Mouse (Mus musculus) kidney, embryonic 14.5 days (tissue): Measurements from ENCODE around the gene Dusp8. TPM values are rescaled to one million over a fixed set of nuclear protein-coding genes. Genes with fewer than 3 reads are reported as not detected.
A peak's percentile ranks its signal among the peaks of the same experiment; 100 is the strongest.

Experiments
- ATAC-seq: fragments of 200-750 bp; cut with Nextera tagmentation; 2 replicates; pipeline ENCODE4 v1.8.0; 2017; ENCODE audit warnings: moderate number of reproducible peaks, mild to moderate bottlenecking, moderate TSS enrichment, moderate library complexity; ENCODE audit not compliant: low FRiP score, low TSS enrichment
- H3K27ac ChIP-seq: fragments of 300-500 bp; sonication (generic); 2 replicates; pipeline ENCODE4 v1.5.1; 2014; ENCODE audit warnings: low read depth, mild to moderate bottlenecking, low read length, moderate library complexity, mixed read lengths
- H3K27me3 ChIP-seq: fragments of 300-500 bp; sonication (generic); 2 replicates; pipeline ENCODE4 v1.6.1; 2014; ENCODE audit warnings: mild to moderate bottlenecking, low read length; ENCODE audit not compliant: control insufficient read depth, insufficient read depth
- H3K36me3 ChIP-seq: fragments of 300-500 bp; sonication (generic); 2 replicates; pipeline ENCODE4 v1.6.1; 2014; ENCODE audit warnings: low read length, mixed read lengths; ENCODE audit not compliant: control insufficient read depth, insufficient read depth
- H3K4me1 ChIP-seq: fragments of 300-500 bp; sonication (generic); 2 replicates; pipeline ENCODE4 v1.6.1; 2014; ENCODE audit warnings: low read length, mixed read lengths; ENCODE audit not compliant: control insufficient read depth, insufficient read depth
- H3K4me2 ChIP-seq: fragments of 300-500 bp; sonication (generic); replicated peaks from 2 replicates; pipeline ENCODE4 v1.6.1; 2014; ENCODE audit warnings: low read depth, mild to moderate bottlenecking, low read length
- H3K4me3 ChIP-seq: fragments of 300-500 bp; sonication (generic); 2 replicates; pipeline ENCODE4 v1.5.1; 2014; ENCODE audit warnings: mild to moderate bottlenecking, low read length
- H3K9ac ChIP-seq: fragments of 300-500 bp; sonication (generic); 2 replicates; pipeline ENCODE4 v1.6.1; 2014; ENCODE audit warnings: low read depth, mild to moderate bottlenecking, low read length, moderate library complexity
- H3K9me3 ChIP-seq: fragments of 300-500 bp; sonication (generic); 2 replicates; pipeline ENCODE4 v1.6.1; 2016; ENCODE audit warnings: low read length; ENCODE audit not compliant: control insufficient read depth
- WGBS: fragments of 180-500 bp; shearing (Covaris S2); extraction: QIAGEN DNeasy Blood & Tissue Kit; methylation state at CpG from one replicate; pipeline ENCODE4 v1.1.7; 2014; 5-methylcytosine and 5-hydroxymethylcytosine counted together
- polyA plus RNA-seq: library from polyadenylated mRNA; unstranded; fragments of >200 nt; fragmentation: Nextera tagmentation; extraction: Ambion mirVana; gene quantifications from 2 replicates; pipeline ENCODE4 v1.2.1, GENCODE M21; 2014

Dusp8 gene
- polyA plus RNA-seq, 1 experiment from 2014 or later, result 1.2 TPM

- no peak overlapping the region for H3K27ac ChIP-seq
- H3K27me3 ChIP-seq, result peaks cover 26% of the 10 kb centered on the region
Observed at GRCm38 (mm10) chr7:142089648-142090447, 5.8 kb downstream of the Dusp8 start.

GRCm38 (mm10) chr7:142088886-142089285 is 6.8 kb downstream of the Dusp8 start:
- 4% methylated on average over 5 of the region's 5 CpGs for WGBS
- Histone ChIP-seq H3K9ac (no peak overlapping the region), H3K4me1 (0 out of 2 replicates have a peak, but pooled peaks cover 4% of the 10 kb centered on the region), H3K4me3 (no peak overlapping the region), H3K27ac (no peak overlapping the region), H3K36me3 (no peaks in the 10 kb centered on the region), H3K9me3 (no peaks in the 10 kb centered on the region), H3K27me3 (peaks cover 26% of the 10 kb centered on the region), H3K4me2 (no peak overlapping the region)
- peak; percentile 73 for ATAC-seq

More at GRCm38 (mm10) chr7:142089648-142090447, 5.8 kb downstream of the Dusp8 start:
- H3K4me1 ChIP-seq, result peaks cover 8% of the 10 kb centered on the region; the same call in 1 of the 2 replicates
- H3K36me3 ChIP-seq, result no peaks in the 10 kb centered on the region
- no peaks in the 10 kb centered on the region for H3K9me3 ChIP-seq
- no peak overlapping the region for H3K4me3 ChIP-seq
- no peak overlapping the region for H3K4me2 ChIP-seq
- WGBS, result 64% methylated on average over 17 of the region's 17 CpGs
- no peak overlapping the region for H3K9ac ChIP-seq
- no peak for ATAC-seq

- Histone ChIP-seq H3K4me1 (0 out of 2 replicates have a peak, but pooled peaks cover 4% of the 10 kb centered on the region), H3K36me3 (no peaks in the 10 kb centered on the region), H3K4me2 (no peak overlapping the region), H3K27me3 (peaks cover 37% of the 10 kb centered on the region), H3K4me3 (no peak overlapping the region), H3K9me3 (no peaks in the 10 kb centered on the region), H3K27ac (no peak overlapping the region), H3K9ac (no peak overlapping the region)
- ATAC-seq, result no peak
- 88% methylated on average over 1 of the region's 1 CpGs for WGBS
Observed at GRCm38 (mm10) chr7:142087069-142087652, 8.5 kb downstream of the Dusp8 start.

GRCm38 (mm10) chr7:142086159-142086905 is 9.3 kb downstream of the Dusp8 start:
- Histone ChIP-seq H3K27me3 (peaks cover 36% of the 10 kb centered on the region), H3K9ac (no peak overlapping the region), H3K36me3 (no peaks in the 10 kb centered on the region), H3K4me2 (no peak overlapping the region), H3K4me1 (0 out of 2 replicates have a peak, but pooled peaks cover 4% of the 10 kb centered on the region), H3K9me3 (no peaks in the 10 kb centered on the region), H3K27ac (no peak overlapping the region), H3K4me3 (no peak overlapping the region)
- no peak for ATAC-seq
- 88% methylated on average over 4 of the region's 4 CpGs for WGBS

GRCm38 (mm10) chr7:142084820-142085219 is 10.8 kb downstream of the Dusp8 start:
- H3K4me3 ChIP-seq, result no peak overlapping the region
- H3K9me3 ChIP-seq, result no peaks in the 10 kb centered on the region
- WGBS, result 52% methylated on average over 3 of the region's 3 CpGs
- no peak overlapping the region for H3K27ac ChIP-seq
- no peak overlapping the region for H3K4me2 ChIP-seq
- H3K9ac ChIP-seq, result no peak overlapping the region
- ATAC-seq, result no peak
- H3K36me3 ChIP-seq, result no peaks in the 10 kb centered on the region
- peaks cover 45% of the 10 kb centered on the region for H3K27me3 ChIP-seq
- H3K4me1 ChIP-seq, result 0 out of 2 replicates have a peak, but pooled peaks cover 4% of the 10 kb centered on the region

GRCm38 (mm10) chr7:142084395-142084794 is 11.2 kb downstream of the Dusp8 start:
- Histone ChIP-seq H3K36me3 (no peaks in the 10 kb centered on the region), H3K4me3 (no peak overlapping the region), H3K9me3 (no peaks in the 10 kb centered on the region), H3K9ac (no peak overlapping the region), H3K27me3 (peaks cover 46% of the 10 kb centered on the region), H3K4me2 (no peak overlapping the region), H3K27ac (no peak overlapping the region), H3K4me1 (0 out of 2 replicates have a peak, but pooled peaks cover 4% of the 10 kb centered on the region)
- WGBS, result 21% methylated on average over 5 of the region's 5 CpGs
- ATAC-seq, result no peak

- no peaks in the 10 kb centered on the region for H3K36me3 ChIP-seq
- peaks cover 48% of the 10 kb centered on the region for H3K27me3 ChIP-seq
- H3K4me3 ChIP-seq, result no peak overlapping the region
- no peak overlapping the region for H3K4me2 ChIP-seq
- no peak overlapping the region for H3K9ac ChIP-seq
- ATAC-seq, result 0 out of 2 replicates have a peak, but pooled peaks have one; percentile 40
- H3K27ac ChIP-seq, result no peak overlapping the region
- WGBS, result 23% methylated on average over 12 of the region's 12 CpGs
- 0 out of 2 replicates have a peak, but pooled peaks cover 2% of the 10 kb centered on the region for H3K4me1 ChIP-seq
- H3K9me3 ChIP-seq, result no peaks in the 10 kb centered on the region
Observed at GRCm38 (mm10) chr7:142083588-142084317, 11.9 kb downstream of the Dusp8 start.

GRCm38 (mm10) chr7:142082607-142083006 is 13.0 kb downstream of the Dusp8 start:
- H3K4me1 ChIP-seq, result no peaks in the 10 kb centered on the region
- H3K27me3 ChIP-seq, result peaks cover 48% of the 10 kb centered on the region
- H3K9me3 ChIP-seq, result no peaks in the 10 kb centered on the region
- H3K36me3 ChIP-seq, result no peaks in the 10 kb centered on the region
- no peak for ATAC-seq
- peak overlapping the region; percentile 39 for H3K4me3 ChIP-seq
- peak overlapping the region; percentile 59 for H3K4me2 ChIP-seq
- H3K9ac ChIP-seq, result peak overlapping the region; percentile 47
- WGBS, result 27% methylated on average over 16 of the region's 16 CpGs
- no peak overlapping the region for H3K27ac ChIP-seq
